Mouse (Mus musculus) bone marrow macrophage, adult 2 months (primary cell): ENCODE data around the gene Glud1.
A peak's percentile ranks its signal among the peaks of the same experiment; 100 is the strongest.

Experiments used
- CTCF ChIP-seq: IDR thresholded peaks from 2 replicates; pipeline ENCODE4 v1.5.1; 2012; ENCODE audit warnings: low read depth, mild to moderate bottlenecking, low read length, moderate library complexity
- POLR2A ChIP-seq: IDR thresholded peaks from 2 replicates; pipeline ENCODE4 v1.6.1; 2012; ENCODE audit warnings: mild to moderate bottlenecking, low read depth, low read length, borderline replicate concordance

DNA sequence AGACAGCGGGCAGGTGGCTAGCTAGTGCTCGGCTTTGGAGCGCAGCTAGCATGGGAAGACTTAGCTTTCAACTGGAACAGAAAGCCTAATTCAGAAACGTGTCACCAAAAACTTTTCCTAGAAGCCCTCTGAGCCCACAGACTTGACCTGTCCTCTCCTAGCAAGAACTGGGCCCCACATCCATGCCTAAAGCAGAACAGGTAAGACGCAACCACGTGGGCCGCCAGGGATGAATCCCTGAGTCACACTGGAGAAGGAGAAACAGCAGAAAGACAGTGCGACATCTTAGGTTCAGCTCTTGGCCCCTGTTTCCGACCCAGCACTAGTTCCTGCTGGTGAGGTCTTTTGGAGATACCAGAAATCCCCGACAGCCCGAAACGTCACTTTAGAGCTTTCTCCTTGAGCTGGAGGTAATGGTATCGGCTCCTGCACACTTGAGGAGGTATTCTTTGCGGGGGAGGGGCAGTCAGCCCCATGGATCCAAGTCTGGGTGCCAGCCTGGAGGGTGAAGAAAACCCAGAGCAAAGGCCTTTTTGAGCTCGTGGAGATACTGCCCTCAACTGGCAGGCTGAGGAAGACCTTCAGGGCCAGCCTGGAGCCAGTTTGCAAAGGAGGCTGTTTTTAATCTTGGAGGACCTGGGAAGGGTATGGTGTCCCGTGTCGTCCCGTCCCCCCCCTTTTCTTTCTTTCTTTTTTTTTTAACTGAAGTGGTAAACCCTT lies 52.4 kb downstream of the Glud1 start:
- TF ChIP-seq CTCF: peak; percentile 73
- TF ChIP-seq POLR2A: no peak
